Mouse (Mus musculus): Measurements from ENCODE around the gene Thada. TPM values are rescaled to one million over a fixed set of nuclear protein-coding genes. Genes with fewer than 3 reads are reported as not detected.

Thada gene
- polyA plus RNA-seq, 1 experiment from 2014 or later: 1.6 TPM

DNA sequence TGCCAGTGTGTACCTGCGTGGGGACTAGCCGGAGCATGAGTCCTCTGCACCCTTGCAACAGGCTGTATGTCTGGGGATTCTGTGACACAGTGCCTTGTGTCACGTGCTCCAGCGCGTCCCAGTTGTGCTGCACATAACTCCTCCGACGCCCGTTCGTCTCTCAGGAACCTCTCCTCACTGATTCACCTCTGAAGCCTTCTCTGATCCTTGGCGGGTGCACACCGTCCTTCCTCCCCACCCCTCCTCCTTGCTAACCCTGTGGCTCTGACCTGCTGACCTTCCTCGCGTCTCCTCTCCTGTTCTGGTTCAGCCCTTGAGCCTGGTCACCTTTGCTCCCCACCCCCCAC is 309.8 kb downstream of the Thada start:
- no peak overlapping the region; the same call in 1 of the 2 replicates for H3K9ac ChIP-seq (ENCODE audit: low read length)
- H3K4me3 ChIP-seq (ENCODE audit: low read depth, low read length): no peak overlapping the region
- ATAC-seq (ENCODE audit: low FRiP score, low TSS enrichment) (peak; percentile 55), DNase-seq (ENCODE audit: low spot score) (peak; percentile 48)
- TF ChIP-seq EP300 (optimal IDR thresholded peaks at IDR 0.05): no peak
- TF ChIP-seq CTCF (IDR thresholded peaks at IDR 0.05; ENCODE audit: low read depth): no peak
- no peaks in the 10 kb centered on the region for H3K27me3 ChIP-seq (ENCODE audit: control insufficient read depth, insufficient read depth, low read length)
- WGBS: 51% methylated on average over 13 of the region's 13 CpGs
- H3K4me1 ChIP-seq (replicated peaks; ENCODE audit: control insufficient read depth, insufficient read depth): peaks cover 10% of the 10 kb centered on the region
- no peaks in the 10 kb centered on the region for H3K9me3 ChIP-seq (ENCODE audit: control insufficient read depth, low read length)
- no peak overlapping the region for H3K4me2 ChIP-seq (replicated peaks; ENCODE audit: low read depth)
- peak overlapping the region; percentile 91 for H3K27ac ChIP-seq (replicated peaks)
- no peaks in the 10 kb centered on the region for H3K36me3 ChIP-seq (ENCODE audit: control insufficient read depth, insufficient read depth, low read length)

DNA sequence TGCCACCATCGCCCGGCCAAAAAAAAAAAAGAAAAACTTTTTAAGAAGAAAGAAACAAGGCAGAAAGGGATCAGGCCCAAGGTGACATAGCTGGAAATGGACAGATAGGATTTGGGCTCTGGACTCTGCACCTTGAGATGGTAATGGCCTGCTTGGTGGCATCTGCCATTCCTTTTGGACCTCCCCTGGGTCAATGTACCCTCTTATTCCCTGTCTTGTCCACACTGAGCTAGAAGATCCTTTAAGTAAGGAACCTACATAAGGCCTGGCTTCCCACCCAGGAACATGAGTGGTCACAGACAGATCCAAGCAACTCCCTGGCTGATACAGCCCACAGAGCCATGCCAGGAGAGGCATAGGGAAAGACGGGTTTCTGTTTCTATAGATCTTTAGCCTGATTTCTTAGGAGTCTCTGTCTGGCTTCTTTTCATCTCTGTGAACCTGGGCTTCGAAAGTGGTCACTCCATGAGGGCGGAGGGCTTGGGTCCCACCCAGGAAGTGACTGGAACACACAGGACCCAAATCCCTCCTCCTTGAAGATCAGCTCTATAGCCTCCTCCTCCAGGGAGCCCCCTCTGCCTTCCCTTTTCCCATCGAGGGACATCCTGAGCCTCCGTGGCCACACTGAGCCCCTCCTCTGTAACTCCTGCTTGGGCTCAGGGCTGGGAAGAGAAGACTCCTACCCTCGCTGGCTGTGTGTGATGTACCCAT is 310.3 kb downstream of the Thada start:
- TF ChIP-seq EP300 (optimal IDR thresholded peaks at IDR 0.05) (no peak), CTCF (IDR thresholded peaks at IDR 0.05; ENCODE audit: low read depth) (no peak)
- DNase-seq (ENCODE audit: low spot score): peak; percentile 12
- Histone ChIP-seq H3K4me1 (replicated peaks; ENCODE audit: control insufficient read depth, insufficient read depth) (peaks cover 9% of the 10 kb centered on the region), H3K4me3 (ENCODE audit: low read depth, low read length) (no peak overlapping the region), H3K36me3 (ENCODE audit: control insufficient read depth, insufficient read depth, low read length) (no peaks in the 10 kb centered on the region), H3K4me2 (replicated peaks; ENCODE audit: low read depth) (no peak overlapping the region), H3K9me3 (ENCODE audit: control insufficient read depth, low read length) (no peaks in the 10 kb centered on the region), H3K27ac (replicated peaks) (peak overlapping the region; percentile 91), H3K27me3 (ENCODE audit: control insufficient read depth, insufficient read depth, low read length) (no peaks in the 10 kb centered on the region), H3K9ac (ENCODE audit: low read length) (no peak overlapping the region; the same call in 1 of the 2 replicates)
- 79% methylated on average over 8 of the region's 8 CpGs for WGBS
- no peak for ATAC-seq (ENCODE audit: low FRiP score, low TSS enrichment)

DNA sequence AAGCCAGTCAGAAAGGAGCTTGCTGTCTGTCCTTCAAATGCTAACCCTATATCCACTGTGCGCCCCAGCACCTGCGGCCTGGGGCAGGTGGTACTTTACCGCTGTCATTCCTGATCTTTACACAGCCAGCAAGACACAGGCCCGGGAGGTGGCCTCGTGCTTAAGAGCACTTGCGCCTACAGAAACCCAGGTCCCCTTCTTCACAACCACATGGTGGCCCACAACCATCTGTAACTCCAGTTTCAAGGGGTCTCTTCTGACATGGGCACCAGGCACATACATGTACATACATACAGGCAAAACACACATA is 311.0 kb downstream of the Thada start:
- Histone ChIP-seq H3K27ac (replicated peaks) (no peak overlapping the region), H3K36me3 (ENCODE audit: control insufficient read depth, insufficient read depth, low read length) (no peaks in the 10 kb centered on the region), H3K4me3 (ENCODE audit: low read depth, low read length) (no peak overlapping the region), H3K4me1 (replicated peaks; ENCODE audit: control insufficient read depth, insufficient read depth) (peaks cover 9% of the 10 kb centered on the region), H3K9me3 (ENCODE audit: control insufficient read depth, low read length) (no peaks in the 10 kb centered on the region), H3K9ac (ENCODE audit: low read length) (no peak overlapping the region), H3K27me3 (ENCODE audit: control insufficient read depth, insufficient read depth, low read length) (no peaks in the 10 kb centered on the region), H3K4me2 (replicated peaks; ENCODE audit: low read depth) (no peak overlapping the region)
- WGBS: 84% methylated on average over 6 of the region's 6 CpGs
- no peak for TF ChIP-seq CTCF (IDR thresholded peaks at IDR 0.05; ENCODE audit: low read depth)
- TF ChIP-seq EP300 (optimal IDR thresholded peaks at IDR 0.05): no peak
- no peak for ATAC-seq (ENCODE audit: low FRiP score, low TSS enrichment)
- DNase-seq (ENCODE audit: low spot score): peak; percentile 13

DNA sequence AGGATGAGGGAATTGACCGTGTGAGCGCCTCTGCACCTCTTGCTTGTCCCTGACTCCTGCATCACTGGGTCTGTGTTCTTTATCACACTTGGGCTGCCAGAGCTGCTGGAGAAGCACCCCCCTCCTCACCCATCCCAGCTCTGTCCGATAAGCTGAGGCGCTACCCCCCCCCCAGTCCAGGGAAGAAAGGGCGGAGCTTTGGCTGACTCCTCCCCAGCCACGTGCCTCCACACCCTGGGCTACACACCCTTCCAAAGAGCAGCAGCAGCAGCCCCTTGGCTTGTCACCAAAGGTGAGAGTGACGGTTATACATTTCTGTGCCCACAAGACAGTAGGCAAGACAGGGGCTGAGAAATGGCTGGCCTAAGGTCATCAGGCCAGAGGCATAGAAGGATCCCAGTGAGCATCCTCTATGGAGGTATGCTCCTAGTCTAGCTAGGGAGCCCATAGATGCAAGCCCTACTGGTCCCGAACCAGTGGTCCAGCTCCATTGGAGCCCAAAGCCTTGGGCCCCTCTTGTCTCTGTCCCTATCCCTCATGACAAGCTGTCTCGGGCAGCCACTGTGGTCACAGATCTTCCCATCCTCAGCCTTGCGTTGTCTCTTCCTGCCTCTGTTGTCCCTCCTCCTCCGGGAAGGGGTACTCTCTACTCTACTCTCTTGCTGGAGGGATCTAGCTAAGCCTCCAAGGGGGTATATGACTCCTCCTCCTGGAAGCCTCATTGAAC is 311.5 kb downstream of the Thada start:
- Histone ChIP-seq H3K4me1 (replicated peaks; ENCODE audit: control insufficient read depth, insufficient read depth) (peaks cover 9% of the 10 kb centered on the region), H3K9ac (ENCODE audit: low read length) (no peak overlapping the region), H3K4me2 (replicated peaks; ENCODE audit: low read depth) (no peak overlapping the region), H3K27me3 (ENCODE audit: control insufficient read depth, insufficient read depth, low read length) (no peaks in the 10 kb centered on the region), H3K27ac (replicated peaks) (no peak overlapping the region), H3K9me3 (ENCODE audit: control insufficient read depth, low read length) (no peaks in the 10 kb centered on the region), H3K4me3 (ENCODE audit: low read depth, low read length) (no peak overlapping the region), H3K36me3 (ENCODE audit: control insufficient read depth, insufficient read depth, low read length) (no peaks in the 10 kb centered on the region)
- no peak for ATAC-seq (ENCODE audit: low FRiP score, low TSS enrichment)
- DNase-seq (ENCODE audit: low spot score): peak; percentile 29
- WGBS: 75% methylated on average over 11 of the region's 11 CpGs
- TF ChIP-seq EP300 (optimal IDR thresholded peaks at IDR 0.05): no peak
- no peak for TF ChIP-seq CTCF (IDR thresholded peaks at IDR 0.05; ENCODE audit: low read depth)

DNA sequence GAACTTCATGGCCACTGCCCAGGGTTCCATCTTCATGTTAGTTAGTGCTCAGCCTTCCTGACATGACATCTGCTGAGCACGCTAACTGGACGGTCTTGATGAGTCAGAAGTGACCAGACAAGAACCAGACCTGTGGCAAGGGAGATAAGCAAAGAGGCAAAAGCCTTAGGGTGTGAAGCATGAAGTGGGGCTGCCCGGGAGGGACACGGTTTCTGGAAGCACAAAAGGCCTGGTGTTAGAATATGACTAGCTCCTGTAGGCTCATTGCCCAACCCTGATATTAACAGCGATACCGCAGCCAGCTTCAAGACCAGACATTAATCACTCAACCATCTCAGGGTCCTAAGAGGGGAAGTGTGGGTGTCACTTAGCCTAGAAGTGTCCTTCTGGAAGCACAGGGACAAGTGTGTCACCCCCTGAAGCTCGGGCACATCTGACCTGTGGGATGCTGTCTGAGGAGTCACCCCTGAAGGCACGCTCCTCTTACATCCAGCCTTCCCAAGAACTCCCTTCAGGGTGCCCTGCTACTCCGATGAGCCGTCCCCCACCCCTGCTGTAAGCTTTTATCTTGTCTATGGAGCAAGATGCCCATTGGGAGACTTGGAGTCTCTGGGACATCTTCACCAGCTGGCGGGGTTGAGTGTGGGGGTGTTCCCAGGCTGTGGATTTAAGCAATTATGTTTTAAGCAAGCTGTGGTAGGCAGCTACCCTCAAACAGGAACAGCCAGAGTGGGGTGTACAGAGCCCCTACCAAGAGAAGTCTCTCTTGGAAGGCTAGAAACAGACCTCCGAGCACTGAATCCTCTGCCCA is 312.8 kb downstream of the Thada start:
- no peak overlapping the region for H3K4me2 ChIP-seq (replicated peaks; ENCODE audit: low read depth)
- H3K4me1 ChIP-seq (replicated peaks; ENCODE audit: control insufficient read depth, insufficient read depth): peaks cover 16% of the 10 kb centered on the region
- no peak for TF ChIP-seq CTCF (IDR thresholded peaks at IDR 0.05; ENCODE audit: low read depth)
- no peak for TF ChIP-seq EP300 (optimal IDR thresholded peaks at IDR 0.05)
- DNase-seq (ENCODE audit: low spot score) (peak; percentile 18), ATAC-seq (ENCODE audit: low FRiP score, low TSS enrichment) (no peak)
- no peaks in the 10 kb centered on the region for H3K9me3 ChIP-seq (ENCODE audit: control insufficient read depth, low read length)
- WGBS: 68% methylated on average over 12 of the region's 12 CpGs
- H3K9ac ChIP-seq (ENCODE audit: low read length): no peak overlapping the region
- H3K36me3 ChIP-seq (ENCODE audit: control insufficient read depth, insufficient read depth, low read length): no peaks in the 10 kb centered on the region
- no peaks in the 10 kb centered on the region for H3K27me3 ChIP-seq (ENCODE audit: control insufficient read depth, insufficient read depth, low read length)
- no peak overlapping the region for H3K27ac ChIP-seq (replicated peaks)
- H3K4me3 ChIP-seq (ENCODE audit: low read depth, low read length): no peak overlapping the region

Data from stomach, postnatal 0 days (tissue).